Mouse (Mus musculus): ENCODE results near the gene Pla2g3.

The Pla2g3 gene

DNA sequence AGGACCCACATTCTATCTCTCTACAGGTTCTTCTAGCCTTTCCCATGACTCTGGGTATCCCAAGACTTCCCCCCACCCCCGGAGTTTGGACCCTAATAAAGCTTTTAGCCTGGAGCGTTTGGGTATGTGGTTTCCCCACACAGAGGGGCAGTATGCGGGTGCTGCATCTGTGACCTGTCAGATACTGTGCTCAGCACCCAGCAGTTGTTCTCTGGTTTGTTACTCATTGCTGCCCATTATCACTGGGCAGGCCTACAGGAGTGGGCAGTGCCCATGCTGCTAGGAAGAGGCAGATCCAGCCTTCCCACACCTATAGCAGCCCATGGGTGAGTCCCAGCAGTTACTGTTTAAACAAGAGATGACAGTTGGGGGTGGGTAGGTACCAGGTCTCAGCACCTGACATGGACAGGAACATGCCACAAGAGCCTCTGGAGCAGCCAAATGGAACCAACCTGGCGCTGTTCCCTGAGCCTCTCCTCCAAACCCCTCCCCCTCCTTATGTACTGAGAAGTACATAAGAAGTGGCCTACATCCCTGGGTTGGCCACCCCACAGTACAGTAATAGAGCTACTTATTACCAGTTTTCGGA lies 48.8 kb downstream of the Pla2g3 start:
- CTCF ChIA-PET, result no interaction called here

DNA sequence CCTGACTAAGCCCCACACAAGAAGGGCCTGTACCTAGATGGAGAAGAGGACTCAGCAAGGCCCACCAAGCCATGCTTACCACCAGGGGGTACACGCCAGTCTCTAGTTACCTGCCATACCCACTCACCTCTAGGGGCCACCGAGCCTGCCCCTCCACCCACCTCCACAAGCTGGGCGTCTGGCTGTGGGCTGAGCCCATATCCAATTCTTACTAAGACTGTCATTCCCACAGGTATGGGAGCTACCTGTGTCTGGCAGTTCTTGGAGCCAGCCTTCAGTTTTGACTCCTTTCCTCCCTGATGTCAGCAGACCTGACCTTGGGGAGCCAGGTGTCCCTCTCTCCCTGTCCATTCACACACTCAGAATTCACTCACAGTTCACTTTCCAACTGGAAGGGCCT lies 49.6 kb downstream of the Pla2g3 start:
- CTCF ChIA-PET, result interaction anchor here (0.6 kb wide), 1 partner anchor 59 kb away, joined by 3 read pairs; no protein-coding TSS in a partner anchor

DNA sequence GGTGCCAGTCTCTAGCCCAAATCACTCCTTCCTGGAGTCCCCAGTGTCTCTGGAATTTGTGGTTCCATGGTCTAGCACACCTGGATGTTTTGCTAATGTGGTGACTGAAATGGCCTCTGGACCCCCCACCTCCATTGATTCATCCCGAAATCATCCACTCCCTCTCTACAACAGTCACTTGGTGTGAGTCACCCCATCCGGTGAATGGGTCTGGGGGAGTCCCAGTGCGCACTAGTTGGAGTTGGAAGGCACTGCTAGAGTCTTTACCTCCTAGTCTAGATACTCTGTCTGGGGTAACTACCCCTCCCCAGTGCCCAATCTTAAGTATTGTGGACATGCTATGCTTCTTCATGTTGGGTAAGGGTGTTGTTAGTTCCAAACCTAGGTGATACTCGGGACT lies 50.3 kb downstream of the Pla2g3 start:
- CTCF ChIA-PET, result interaction anchor here (0.6 kb wide), 1 partner anchor 58 kb away, joined by 3 read pairs; no protein-coding TSS in a partner anchor

DNA sequence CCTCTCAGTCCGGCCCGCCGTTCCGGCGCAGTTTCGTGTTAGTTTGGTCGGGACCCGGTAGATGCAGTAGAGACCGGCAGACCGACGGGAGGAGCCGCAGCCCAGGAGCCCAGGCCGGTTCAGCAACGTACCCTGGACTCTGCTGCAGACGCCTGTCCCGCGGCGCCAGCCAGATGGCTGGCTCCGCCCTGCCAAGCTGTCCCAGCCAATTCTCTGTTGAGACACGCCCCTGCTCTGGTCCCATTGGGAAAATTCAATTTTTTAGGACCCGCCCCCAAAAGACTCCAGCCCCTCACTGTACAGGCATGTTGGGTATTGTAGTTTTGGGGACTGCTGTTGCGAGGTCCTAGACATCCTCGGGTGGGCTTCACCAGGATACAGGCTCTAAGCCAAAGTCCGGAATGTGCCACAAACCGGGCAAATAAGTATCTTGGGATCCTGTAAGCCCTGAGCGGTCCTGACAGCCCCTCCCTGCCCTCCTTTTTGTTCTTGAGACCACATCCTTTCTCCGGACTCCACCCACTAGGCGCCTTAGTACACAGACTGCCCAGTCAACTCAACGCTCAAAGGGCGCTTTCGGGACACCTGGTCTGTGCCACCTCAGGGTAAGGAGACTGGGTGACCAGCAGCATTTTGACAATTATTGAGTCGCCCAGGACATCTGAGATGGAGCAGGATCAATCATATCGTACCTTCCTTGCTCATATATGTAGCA lies 51.2 kb downstream of the Pla2g3 start:
- CTCF ChIA-PET, result no interaction called here

DNA sequence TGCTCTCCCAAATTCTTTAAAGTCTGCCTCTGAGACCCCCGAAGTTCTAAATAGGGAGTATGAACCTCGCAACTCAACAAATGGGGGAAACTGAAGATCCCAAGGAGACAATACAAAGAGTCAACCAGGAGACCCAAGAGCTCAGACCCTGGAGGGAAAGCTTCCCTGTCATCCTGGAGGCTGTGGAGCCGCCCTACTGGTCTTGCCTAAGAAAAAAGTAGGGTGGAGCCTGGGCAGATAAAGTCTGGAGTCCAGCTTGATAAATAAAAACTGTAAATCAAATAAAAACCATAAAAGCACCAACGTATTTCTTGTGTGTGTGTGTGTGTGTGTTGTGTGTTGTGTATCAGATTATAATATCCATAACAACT lies 51.7 kb downstream of the Pla2g3 start:
- CTCF ChIA-PET, result no interaction called here

DNA sequence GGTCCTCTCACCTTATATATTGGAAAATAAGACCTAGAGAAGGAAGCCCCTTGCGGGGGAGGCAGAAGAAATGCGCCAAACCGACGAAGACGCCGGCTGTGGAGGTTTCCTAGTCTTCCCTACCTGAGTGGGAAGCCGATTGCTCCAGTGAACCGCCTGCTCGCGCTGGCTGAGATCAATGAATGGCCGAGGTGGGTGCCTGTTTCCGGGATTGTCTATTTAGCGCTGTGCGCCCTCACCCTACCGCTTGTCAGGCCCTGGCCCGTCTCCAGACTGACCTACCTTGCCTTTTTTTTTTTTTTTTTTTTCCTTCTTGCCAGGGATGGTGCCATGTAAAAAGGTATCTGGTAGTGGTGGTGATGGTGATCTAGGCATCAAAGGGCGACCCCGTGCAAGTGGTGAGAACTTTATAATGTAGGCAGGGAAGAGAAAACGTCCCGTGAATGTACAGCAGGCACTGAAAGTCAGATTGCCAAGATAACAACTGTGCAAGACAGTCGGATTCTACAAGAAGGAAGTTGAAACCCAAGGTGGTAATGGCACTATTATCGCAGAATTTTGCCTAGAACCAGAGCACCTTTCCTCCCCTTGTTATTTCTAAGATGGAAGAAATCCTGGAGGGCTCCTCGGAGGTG lies 52.5 kb downstream of the Pla2g3 start, which contains the start of gene Smtn:
TSS of gene Smtn (minus strand) at position 162 of the 635 bp plus-strand sequence.
- CTCF ChIA-PET, result no interaction called here

DNA sequence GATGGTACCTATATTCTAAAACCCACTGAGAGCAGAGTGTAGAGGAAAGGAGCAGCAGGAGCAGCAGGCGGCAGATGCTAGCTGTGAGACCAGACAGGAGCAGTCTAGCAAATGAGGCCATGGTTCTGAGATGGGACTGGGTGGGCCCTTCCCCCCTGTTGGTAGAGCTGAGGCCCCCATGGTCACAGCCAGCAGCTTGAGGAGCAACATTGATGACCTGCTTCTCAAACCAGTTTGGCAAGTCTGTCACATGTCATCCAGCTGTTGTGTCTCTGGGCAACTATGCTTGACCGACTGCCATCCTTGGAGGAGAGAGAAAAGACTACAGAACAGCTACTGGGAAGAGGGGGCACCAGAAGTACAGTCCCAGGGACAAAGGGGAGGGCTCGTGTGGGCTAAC lies 53.8 kb downstream of the Pla2g3 start:
- CTCF ChIA-PET, result no interaction called here

DNA sequence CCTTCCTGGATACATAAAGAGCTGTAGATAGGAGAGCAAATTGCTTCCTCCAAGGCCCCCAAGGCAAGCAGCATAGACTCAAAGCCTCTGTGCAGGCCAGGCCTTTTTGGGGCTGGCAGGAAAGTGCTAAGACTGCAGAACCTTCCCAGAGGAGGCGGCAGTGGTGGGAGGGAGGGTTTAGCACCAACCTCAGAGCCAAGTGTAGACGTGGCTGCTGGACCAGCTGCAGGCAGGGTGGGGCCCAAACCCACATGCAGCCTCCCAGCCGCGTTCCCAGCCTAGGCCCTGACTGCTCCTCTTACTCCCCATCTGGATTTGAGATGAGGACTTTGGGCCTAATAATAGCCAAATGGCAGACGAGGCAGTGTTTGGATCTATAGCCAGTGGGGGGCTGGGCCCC lies 54.9 kb downstream of the Pla2g3 start:
- CTCF ChIA-PET, result no interaction called here

DNA sequence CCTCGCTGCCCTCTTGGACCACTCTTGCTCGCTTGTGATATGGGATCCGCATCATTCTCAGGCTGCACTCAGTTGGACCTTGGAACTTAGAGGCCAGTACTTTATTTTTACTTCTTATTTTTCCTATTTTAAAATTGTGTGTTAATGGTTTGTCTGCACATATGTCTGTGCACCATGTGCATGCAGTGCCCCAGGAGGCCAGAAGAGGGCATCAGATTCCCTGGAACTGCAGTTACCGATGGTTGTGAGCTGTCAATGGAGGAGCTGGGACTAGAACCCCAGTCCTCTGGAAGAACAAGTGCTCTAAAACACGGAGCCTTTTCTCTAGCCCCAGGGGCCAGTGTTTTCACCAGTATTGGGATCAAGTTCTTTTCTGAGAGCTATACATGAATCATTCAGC lies 56.3 kb downstream of the Pla2g3 start:
- CTCF ChIA-PET, result interaction anchor here (0.8 kb wide), 1 partner anchor 86 kb away, joined by 8 read pairs; no protein-coding TSS in a partner anchor

DNA sequence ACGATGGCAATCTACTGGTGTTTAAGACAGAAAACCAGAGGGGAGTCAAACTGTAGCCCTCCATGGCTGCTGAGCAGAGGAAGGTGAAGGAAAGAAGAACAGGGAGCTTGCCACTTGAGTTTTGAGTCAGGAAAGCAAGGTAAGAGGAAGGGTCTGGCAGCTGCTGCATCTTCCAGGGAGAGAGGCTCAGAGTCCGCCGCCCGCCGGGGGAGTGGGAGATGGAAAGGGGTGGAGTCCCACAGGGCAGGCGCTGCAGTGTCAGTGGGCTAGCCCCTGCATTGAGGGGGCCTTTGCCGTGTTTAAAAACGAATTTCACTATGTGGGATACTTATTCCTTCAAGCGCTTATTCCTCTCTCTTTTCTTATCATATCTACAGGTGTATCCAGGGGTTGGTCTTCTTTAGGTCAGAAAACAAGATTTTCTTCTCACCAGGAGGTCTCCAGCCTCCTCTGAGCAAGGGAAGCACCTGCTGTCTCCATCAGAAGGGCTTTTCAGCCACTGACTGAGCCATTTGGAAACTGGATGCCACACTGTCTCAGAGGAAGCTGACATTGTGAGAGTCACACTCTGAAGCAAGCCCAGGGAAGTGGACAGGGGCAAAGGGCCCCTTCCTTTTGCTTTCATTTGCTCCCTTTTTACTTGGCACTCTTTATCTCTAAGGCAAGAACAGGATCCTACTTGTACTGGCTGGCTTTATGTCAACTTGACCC lies 57.6 kb downstream of the Pla2g3 start:
- CTCF ChIA-PET, result no interaction called here

DNA sequence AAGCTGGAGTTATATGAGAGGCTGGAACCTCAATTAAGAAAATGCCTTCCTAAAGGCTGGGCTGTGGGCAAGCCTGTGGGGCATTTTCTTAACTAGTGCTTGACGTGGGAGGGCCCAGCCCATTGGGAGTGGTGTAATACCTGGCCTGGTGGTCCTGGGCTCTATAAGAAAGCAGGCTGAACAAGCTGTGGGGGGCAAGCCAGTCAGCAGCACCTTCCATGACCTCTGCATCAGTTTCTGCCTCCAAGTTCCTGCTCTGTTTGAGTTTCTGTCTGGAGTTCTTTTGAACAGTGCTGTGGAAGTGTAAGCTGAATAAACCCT lies 58.1 kb downstream of the Pla2g3 start:
- CTCF ChIA-PET, result no interaction called here

DNA sequence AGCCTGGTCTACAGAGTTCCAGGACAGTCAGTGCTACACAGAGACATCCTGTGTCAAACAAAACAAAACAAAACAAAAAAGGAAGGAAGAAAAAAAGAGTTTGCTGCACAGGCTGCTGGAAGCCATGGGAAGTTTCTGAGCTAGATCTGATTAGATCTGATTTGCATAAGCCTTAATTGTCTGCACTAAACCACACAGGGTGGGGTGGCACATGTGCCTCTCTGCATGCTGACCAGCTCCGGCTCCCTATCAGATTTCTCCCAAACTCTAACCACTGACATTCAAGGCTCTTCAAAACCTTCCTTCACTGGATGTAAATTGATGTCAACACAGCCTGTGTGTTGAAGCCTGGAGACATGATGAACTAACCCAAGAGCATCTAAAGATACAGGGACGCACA lies 59.0 kb downstream of the Pla2g3 start:
- CTCF ChIA-PET, result no interaction called here

DNA sequence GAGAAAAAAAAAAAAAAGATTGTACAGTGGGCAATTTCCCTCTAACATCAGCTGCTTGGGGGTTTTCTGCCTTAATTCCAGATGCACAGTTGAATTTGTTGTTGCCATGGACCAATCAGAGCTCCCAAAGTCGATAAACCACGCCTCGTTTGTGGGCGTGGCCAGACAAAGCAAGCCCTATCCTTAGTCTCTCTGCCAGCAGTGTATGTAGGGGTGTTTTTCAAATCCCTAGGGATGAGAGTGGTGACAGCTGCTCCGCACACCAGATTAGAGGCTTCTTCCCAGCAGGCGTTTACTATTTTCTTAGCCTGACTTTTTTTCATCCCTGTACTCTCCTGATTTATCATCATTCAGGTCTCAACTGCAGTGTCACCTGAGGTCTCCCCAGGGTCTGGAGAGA lies 59.9 kb downstream of the Pla2g3 start:
- CTCF ChIA-PET, result no interaction called here

DNA sequence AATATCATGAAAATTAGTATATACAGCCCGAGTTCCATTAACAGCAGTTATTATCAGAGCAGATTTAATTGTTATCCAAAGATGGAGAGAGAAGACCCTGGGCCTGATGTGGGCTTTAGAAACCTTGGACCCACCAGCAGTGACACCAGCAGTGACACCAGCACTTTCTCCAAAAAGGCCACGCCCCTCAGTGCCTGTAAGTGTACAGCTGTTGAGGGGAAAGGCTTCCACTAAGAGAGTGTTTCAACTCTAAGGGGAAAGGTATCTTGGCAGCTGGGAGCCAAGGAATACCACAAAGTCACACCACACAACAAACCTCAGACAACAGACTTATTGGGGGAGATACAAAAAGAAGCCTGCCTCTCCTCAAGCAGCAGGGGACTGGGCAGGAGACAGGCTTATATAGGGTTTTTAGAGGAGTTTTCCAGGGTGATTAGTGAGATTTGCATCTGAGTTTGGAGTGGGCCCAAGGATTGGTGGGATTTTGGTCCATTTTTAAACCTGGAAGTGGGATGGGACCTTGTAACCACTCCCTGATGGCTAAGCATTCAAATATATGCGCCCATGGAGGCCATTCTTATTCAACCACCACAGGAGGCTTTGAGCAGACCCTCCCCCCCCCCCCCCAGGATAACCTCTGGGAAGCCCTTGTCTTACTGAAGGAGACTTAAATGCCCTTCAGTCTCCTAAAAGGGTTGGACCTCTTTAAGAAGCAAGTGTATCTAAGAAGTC lies 60.6 kb downstream of the Pla2g3 start:
- CTCF ChIA-PET, result no interaction called here

Data from spleen, embryonic (tissue).